Mouse (Mus musculus) brain, adult 2 months (tissue): ENCODE data around the gene Mrpl38.
"Not testable (repeated sequence)": the region's sequence is repeated elsewhere in the genome, so short reads cannot be mapped to it uniquely, and the experiment has no call there.

Experiments
- DNase-seq: peaks from one replicate; pipeline ENCODE4 v3.0.0; 2011; ENCODE audit warnings: low read depth, low spot score

Gene Mrpl38

DNA sequence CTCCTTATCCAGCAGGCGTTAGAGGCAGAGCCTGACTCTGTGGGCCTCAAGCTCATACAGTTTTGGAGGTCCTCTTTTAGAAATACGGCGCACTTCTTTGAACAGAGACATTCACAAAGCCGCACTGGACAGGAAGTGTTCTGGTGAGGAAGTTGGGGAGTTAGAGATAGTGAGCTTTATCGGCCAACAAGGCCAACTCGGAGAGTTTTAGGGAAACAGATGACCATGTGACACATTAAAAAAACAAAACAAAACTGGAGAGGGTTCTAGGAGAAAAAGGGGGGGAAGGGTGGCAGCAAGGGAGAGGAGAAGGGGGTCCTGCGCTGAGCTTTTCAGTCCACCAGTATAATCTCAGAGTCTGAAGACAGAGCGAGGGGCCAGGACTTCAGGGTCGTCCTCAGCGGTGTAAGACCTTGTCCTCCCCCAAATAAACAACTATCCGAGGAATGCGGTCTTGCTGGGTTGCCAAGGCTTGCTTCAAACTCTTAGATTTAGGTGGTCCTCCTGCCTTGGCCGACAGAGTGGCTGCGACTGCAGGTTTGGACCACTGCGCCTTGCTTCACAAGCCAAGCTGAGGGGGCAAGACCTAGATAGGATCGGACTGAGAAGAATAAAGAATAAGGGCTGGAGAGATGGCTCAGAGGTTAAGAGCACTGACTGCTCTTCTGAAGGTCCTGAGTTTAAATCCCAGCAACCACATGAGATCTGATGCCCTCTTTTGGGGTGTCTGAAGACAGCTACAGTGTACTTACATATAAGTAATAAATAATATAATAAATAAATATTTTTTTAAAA is 44.7 kb downstream of the Mrpl38 start:
- DNase-seq, result no peak

DNA sequence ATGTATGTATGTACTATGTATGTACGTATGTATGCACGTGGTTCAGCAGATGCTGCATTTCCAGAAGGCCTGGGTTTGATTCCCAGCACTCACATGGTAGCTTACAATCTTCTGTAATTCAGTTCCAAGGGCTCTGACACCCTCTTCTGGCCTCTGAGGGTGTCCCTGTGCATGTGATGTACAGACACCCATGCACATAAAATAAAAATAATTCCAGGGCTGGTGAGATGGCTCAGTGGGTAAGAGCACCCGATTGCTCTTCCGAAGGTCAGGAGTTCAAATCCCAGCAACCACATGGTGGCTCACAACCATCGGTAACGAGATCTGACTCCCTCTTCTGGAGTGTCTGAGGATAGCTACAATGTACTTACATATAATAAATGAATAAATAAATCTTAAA is 45.7 kb downstream of the Mrpl38 start:
- DNase-seq, result not testable (repeated sequence)

DNA sequence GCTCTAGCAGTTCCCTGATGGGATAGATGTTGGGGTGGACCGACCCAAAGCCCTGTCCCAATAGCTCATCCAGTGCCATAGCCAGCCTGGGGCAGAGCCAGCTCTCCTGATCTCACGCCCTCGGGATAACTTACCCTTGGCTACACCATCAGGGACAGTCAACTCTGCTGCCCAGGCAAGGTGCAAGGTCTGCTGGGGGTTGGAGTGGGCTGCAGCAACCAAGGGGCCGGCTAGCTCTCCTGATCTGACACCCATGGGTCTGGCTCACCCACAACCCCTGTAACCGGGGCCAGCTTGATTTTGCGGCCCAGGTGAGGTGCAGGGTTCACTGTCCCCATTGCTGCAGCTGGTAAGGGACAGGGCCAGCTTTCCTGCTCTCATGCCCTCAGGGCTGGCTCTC is 47.1 kb downstream of the Mrpl38 start:
- no peak for DNase-seq

DNA sequence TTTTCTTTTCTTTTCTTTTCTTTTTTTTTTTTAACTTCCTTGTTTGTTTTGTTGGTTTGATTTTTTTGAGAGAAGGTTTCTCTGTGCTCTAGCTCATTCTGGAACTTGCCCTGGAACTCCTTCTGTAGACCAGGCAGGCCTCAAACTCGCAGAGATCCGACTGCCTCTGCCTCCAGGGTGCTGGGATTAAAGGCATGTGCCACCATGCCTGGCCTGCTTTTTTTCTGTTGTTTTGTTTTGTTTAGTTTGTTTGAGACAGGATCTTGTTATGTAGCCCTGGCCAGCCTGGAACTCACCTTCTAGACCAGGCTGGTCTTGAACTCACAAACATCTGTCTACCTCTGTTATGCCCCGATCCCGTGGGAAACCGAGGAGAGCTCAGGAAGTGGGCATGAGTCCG is 49.1 kb downstream of the Mrpl38 start:
- DNase-seq, result no peak

GRCm38 (mm10) chr11:116088741-116089394 is 49.8 kb downstream of the Mrpl38 start:
- no peak for DNase-seq

DNA sequence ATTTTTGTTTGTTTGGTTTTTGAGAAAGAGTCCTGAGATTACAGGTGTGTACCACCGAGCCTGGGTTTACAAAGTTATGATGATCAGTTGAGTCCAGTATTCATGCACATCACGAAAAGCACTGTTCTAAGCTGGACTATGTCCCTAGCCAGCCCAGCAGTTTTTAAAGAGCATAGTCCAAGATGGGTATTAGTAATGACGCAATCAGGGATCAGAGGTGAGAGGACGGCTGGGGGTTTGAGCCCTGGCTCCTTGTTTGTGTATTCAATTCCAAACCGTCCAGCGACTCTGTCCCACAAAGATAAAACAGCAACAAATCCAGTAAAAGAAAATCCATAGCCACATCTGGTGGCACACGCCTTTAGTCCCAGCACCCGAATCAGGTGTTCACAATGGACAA is 50.5 kb downstream of the Mrpl38 start:
- no peak for DNase-seq

- peak; percentile 93 for DNase-seq
Observed at GRCm38 (mm10) chr11:116087194-116088130, 51.2 kb downstream of the Mrpl38 start.

- DNase-seq, result peak; percentile 100
Observed at GRCm38 (mm10) chr11:116086258-116087193, 52.1 kb downstream of the Mrpl38 start, which contains the start of gene Wbp2. TSS of gene Wbp2 (minus strand) at chr11:116086995.

GRCm38 (mm10) chr11:116084166-116084565 is 54.5 kb downstream of the Mrpl38 start:
- no peak for DNase-seq

DNA sequence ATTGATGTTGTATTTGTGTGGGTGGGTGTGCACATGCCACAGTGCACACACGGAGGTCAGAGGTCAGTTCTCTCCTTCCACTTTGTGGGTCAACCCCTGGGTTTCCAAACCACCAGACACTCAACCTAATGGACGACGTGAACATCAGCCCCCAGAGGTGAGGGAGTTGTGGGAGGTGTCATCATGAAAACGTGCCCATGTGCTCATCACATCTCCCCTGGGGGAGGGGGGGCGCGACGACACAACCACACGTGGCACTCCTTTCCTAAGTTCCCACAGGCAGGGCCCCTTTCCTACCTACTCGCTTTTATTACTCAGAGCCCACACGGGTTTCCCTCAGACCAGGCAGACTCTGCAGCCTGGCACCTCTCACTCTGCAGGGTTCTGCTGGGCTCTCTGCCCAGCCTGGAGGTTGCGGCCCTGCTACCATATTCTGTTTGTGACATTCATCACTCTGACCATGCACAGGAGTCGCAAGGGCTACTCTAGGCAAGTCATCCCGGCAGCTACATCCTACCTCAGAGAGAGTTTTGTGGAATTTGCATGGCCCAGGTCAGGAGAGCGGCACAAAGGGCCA is 55.5 kb downstream of the Mrpl38 start:
- no peak for DNase-seq
